Mouse (Mus musculus) myocyte (in vitro differentiated cells): ENCODE measurements around the gene Robo1.

Experiments
- CEBPB ChIP-seq: IDR thresholded peaks from 2 replicates; pipeline ENCODE4 v1.6.1; 2011; ENCODE audit warnings: mild to moderate bottlenecking, moderate library complexity; ENCODE audit not compliant: poor library complexity, insufficient read depth, severe bottlenecking
- E2F4 ChIP-seq: IDR thresholded peaks from one replicate; pipeline ENCODE4 v1.6.1; 2011; ENCODE audit warnings: mild to moderate bottlenecking, control low read depth, moderate library complexity; ENCODE audit not compliant: insufficient read depth
- MAX ChIP-seq: IDR thresholded peaks from one replicate; pipeline ENCODE4 v1.6.1; 2011; ENCODE audit warnings: low read depth, mild to moderate bottlenecking, control low read depth
- MYOD1 ChIP-seq, 3 experiments: IDR thresholded peaks; one replicate each; pipeline ENCODE4 v1.6.1; 2011; ENCODE audit warnings: control low read depth in 2 of 3, low read depth in 2 of 3, mild to moderate bottlenecking in 2 of 3, moderate library complexity in 1 of 3; ENCODE audit not compliant: insufficient read length in 2 of 3, control insufficient read depth in 1 of 3
- POLR2A ChIP-seq: IDR thresholded peaks from one replicate; pipeline ENCODE4 v1.6.1; 2011; ENCODE audit warnings: low read depth, mild to moderate bottlenecking, control low read depth, moderate library complexity; ENCODE audit not compliant: insufficient read length
- POLR2AphosphoS2 ChIP-seq: IDR thresholded peaks from one replicate; pipeline ENCODE4 v1.6.1; 2011; ENCODE audit warnings: low read depth, control low read depth; ENCODE audit not compliant: insufficient read length
- TCF12 ChIP-seq: IDR thresholded peaks from one replicate; pipeline ENCODE4 v1.6.1; 2011; ENCODE audit warnings: mild to moderate bottlenecking, control low read depth; ENCODE audit not compliant: poor library complexity, insufficient read depth, severe bottlenecking
- TCF3 ChIP-seq: IDR thresholded peaks from one replicate; pipeline ENCODE4 v1.6.1; 2011; ENCODE audit warnings: low read depth, control low read depth; ENCODE audit not compliant: insufficient read length
- USF1 ChIP-seq: IDR thresholded peaks from one replicate; pipeline ENCODE4 v1.6.1; 2011; ENCODE audit warnings: low read depth, mild to moderate bottlenecking, control low read depth, moderate library complexity

DNA sequence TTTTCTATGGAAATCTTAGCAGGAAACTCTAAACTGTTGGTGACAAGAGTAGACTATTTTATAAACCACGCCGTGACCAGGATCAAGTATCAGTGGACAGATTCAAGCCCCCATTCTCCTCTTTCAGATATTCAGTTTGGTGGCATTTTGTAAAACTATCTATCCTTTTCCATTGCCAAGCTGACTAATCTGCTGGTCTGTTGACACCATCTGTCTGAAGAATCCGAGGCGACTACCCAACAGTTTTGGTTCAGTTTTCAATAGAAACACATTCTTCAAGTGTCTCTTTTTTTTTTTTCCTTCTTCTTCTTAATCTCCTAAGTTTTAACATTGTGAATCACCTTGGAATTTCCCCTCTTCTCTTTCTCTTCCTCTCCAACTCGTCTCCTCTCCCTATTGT is 397.7 kb downstream of the Robo1 start:
- TF ChIP-seq POLR2A: no peak
- no peak for TF ChIP-seq MAX
- TF ChIP-seq E2F4: no peak
- no peak for TF ChIP-seq TCF12
- TF ChIP-seq USF1: no peak
- TF ChIP-seq POLR2AphosphoS2: no peak
- no peak for TF ChIP-seq TCF3
- no peak for TF ChIP-seq MYOD1 (IDR thresholded peaks at IDR 0.05; ENCODE audit: control insufficient read depth in 1 of 3, insufficient read length in 2 of 3, low read depth in 2 of 3)
- TF ChIP-seq CEBPB: no peak
